Mouse (Mus musculus) G1E (cell line): ENCODE results near the gene Bri3. TPM values are rescaled to one million over a fixed set of nuclear protein-coding genes. Genes with fewer than 3 reads are reported as not detected.

Source experiments
- ATAC-seq: 2 replicates; pipeline ENCODE4 v1.8.0; 2016; ENCODE audit warnings: mild to moderate bottlenecking; ENCODE audit not compliant: insufficient number of reproducible peaks, poor library complexity, low FRiP score, severe bottlenecking; ENCODE audit errors: extremely low read depth
- DNase-seq: peaks from one replicate; pipeline ENCODE4 v3.0.0; 2012; ENCODE audit warnings: low spot score
- H3K27me3 ChIP-seq: 2 replicates; pipeline ENCODE4 v1.6.1; 2012; ENCODE audit warnings: mild to moderate bottlenecking, low read length, inconsistent platforms; ENCODE audit not compliant: insufficient read depth
- H3K36me3 ChIP-seq: replicated peaks from 2 replicates; pipeline ENCODE3; 2012; ENCODE audit warnings: mild to moderate bottlenecking, inconsistent platforms
- H3K4me1 ChIP-seq: 2 replicates; pipeline ENCODE4 v1.6.1; 2012; ENCODE audit warnings: low read depth, low read length, inconsistent platforms, mixed read lengths; ENCODE audit not compliant: insufficient read depth
- H3K4me3 ChIP-seq: 2 replicates; pipeline ENCODE4 v1.5.1; 2012; ENCODE audit warnings: low read depth, mild to moderate bottlenecking, inconsistent platforms, low read length, moderate library complexity, mixed read lengths
- H3K9me3 ChIP-seq: replicated peaks from 2 replicates; pipeline ENCODE4 v1.6.1; 2012; ENCODE audit warnings: inconsistent platforms
- CTCF ChIP-seq: IDR thresholded peaks from 2 replicates; pipeline ENCODE4 v1.5.1; 2012; ENCODE audit warnings: low read depth, low read length, inconsistent platforms, mixed read lengths
- GATA1 ChIP-seq: IDR thresholded peaks from 2 replicates; pipeline ENCODE4 v1.6.1; 2012; ENCODE audit warnings: borderline replicate concordance, low read length, inconsistent platforms, mixed read lengths
- GATA2 ChIP-seq: IDR thresholded peaks from 2 replicates; pipeline ENCODE4 v1.6.1; 2012; ENCODE audit warnings: low read depth, low read length, inconsistent platforms, borderline replicate concordance
- POLR2AphosphoS5 ChIP-seq: IDR thresholded peaks from 2 replicates; pipeline ENCODE4 v1.6.1; 2012; ENCODE audit warnings: low read depth, low read length, inconsistent platforms; ENCODE audit not compliant: insufficient replicate concordance
- TAL1 ChIP-seq: conservative IDR thresholded peaks from 2 replicates; pipeline ENCODE4 v1.6.1; 2012; ENCODE audit warnings: low read depth, low read length, inconsistent platforms, mixed read lengths
- polyA plus RNA-seq: library from polyadenylated mRNA; stranded (reverse); fragments of >175 nt; gene quantifications from 2 replicates; pipeline ENCODE4 v1.2.3, GENCODE M21; 2012
- total RNA-seq, 2 experiments: library from RNA; stranded (forward) in 1 of 2; stranded (reverse) in 1 of 2; fragments of 200-1000 nt in 1 of 2; fragments of >200 nt in 1 of 2; fragmentation: Nextera tagmentation in 1 of 2; gene quantifications; 2 replicates each; pipeline ENCODE4 v1.2.3; 2014 to 2017

Bri3 gene
- total and polyA plus RNA-seq, 3 experiments: 33.0 to 63.4 (median 58.1) TPM

GRCm38 (mm10) chr5:144397566-144397965 lies 153.3 kb downstream of the Bri3 start:
- Histone ChIP-seq H3K36me3 (no peaks in the 10 kb centered on the region), H3K9me3 (peaks cover 71% of the 10 kb centered on the region), H3K27me3 (no peaks in the 10 kb centered on the region), H3K4me3 (no peak overlapping the region), H3K4me1 (no peaks in the 10 kb centered on the region)
- ATAC-seq (no peak), DNase-seq (no peak)
- TF ChIP-seq POLR2AphosphoS5 (no peak), GATA1 (no peak), TAL1 (no peak), CTCF (no peak), GATA2 (no peak)

GRCm38 (mm10) chr5:144400821-144401220 lies 156.6 kb downstream of the Bri3 start:
- Histone ChIP-seq H3K4me1 (no peaks in the 10 kb centered on the region), H3K9me3 (peaks cover 70% of the 10 kb centered on the region), H3K27me3 (no peaks in the 10 kb centered on the region), H3K4me3 (no peak overlapping the region), H3K36me3 (no peaks in the 10 kb centered on the region)
- DNase-seq (no peak), ATAC-seq (no peak)
- TF ChIP-seq POLR2AphosphoS5 (no peak), TAL1 (no peak), GATA1 (no peak), GATA2 (no peak), CTCF (no peak)

GRCm38 (mm10) chr5:144406256-144406655 lies 162.0 kb downstream of the Bri3 start:
- no peaks in the 10 kb centered on the region for H3K36me3 ChIP-seq
- H3K9me3 ChIP-seq: peaks cover 74% of the 10 kb centered on the region
- no peaks in the 10 kb centered on the region for H3K27me3 ChIP-seq
- TF ChIP-seq CTCF: no peak
- DNase-seq (no peak), ATAC-seq (no peak)
- H3K4me3 ChIP-seq: no peak overlapping the region
- no peaks in the 10 kb centered on the region for H3K4me1 ChIP-seq

- no peaks in the 10 kb centered on the region for H3K27me3 ChIP-seq
- ATAC-seq (no peak), DNase-seq (no peak)
- no peaks in the 10 kb centered on the region for H3K36me3 ChIP-seq
- H3K4me3 ChIP-seq: no peak overlapping the region
- TF ChIP-seq TAL1: no peak
- TF ChIP-seq CTCF: no peak
- no peak for TF ChIP-seq POLR2AphosphoS5
- peaks cover 65% of the 10 kb centered on the region for H3K9me3 ChIP-seq
- H3K4me1 ChIP-seq: no peaks in the 10 kb centered on the region
These were observed 166.4 kb downstream of the Bri3 start for GRCm38 (mm10) chr5:144410666-144411065.

- Histone ChIP-seq H3K9me3 (peaks cover 66% of the 10 kb centered on the region), H3K4me1 (no peaks in the 10 kb centered on the region), H3K4me3 (no peak overlapping the region), H3K36me3 (no peaks in the 10 kb centered on the region), H3K27me3 (no peaks in the 10 kb centered on the region)
- no peak for ATAC-seq
- DNase-seq: no peak
- TF ChIP-seq GATA1 (no peak), CTCF (no peak), GATA2 (no peak), POLR2AphosphoS5 (no peak), TAL1 (no peak)
These were observed 167.5 kb downstream of the Bri3 start for GRCm38 (mm10) chr5:144411702-144412101.

GRCm38 (mm10) chr5:144412781-144413180 lies 168.5 kb downstream of the Bri3 start:
- Histone ChIP-seq H3K36me3 (no peaks in the 10 kb centered on the region), H3K4me3 (no peak overlapping the region), H3K9me3 (peaks cover 63% of the 10 kb centered on the region), H3K4me1 (no peaks in the 10 kb centered on the region), H3K27me3 (no peaks in the 10 kb centered on the region)
- DNase-seq (no peak), ATAC-seq (no peak)
- TF ChIP-seq GATA1 (no peak), TAL1 (no peak), POLR2AphosphoS5 (no peak), CTCF (no peak), GATA2 (no peak)

- Histone ChIP-seq H3K4me1 (no peaks in the 10 kb centered on the region), H3K4me3 (no peak overlapping the region), H3K27me3 (no peaks in the 10 kb centered on the region), H3K36me3 (no peaks in the 10 kb centered on the region), H3K9me3 (peaks cover 61% of the 10 kb centered on the region)
- DNase-seq: no peak
- ATAC-seq: no peak
- TF ChIP-seq TAL1 (no peak), CTCF (no peak), GATA2 (no peak), GATA1 (no peak), POLR2AphosphoS5 (no peak)
These were observed 174.2 kb downstream of the Bri3 start for GRCm38 (mm10) chr5:144418456-144418855.
